Mouse (Mus musculus): ENCODE results near the gene Otub1.
A peak's percentile ranks its signal among the peaks of the same experiment; 100 is the strongest.

DNA sequence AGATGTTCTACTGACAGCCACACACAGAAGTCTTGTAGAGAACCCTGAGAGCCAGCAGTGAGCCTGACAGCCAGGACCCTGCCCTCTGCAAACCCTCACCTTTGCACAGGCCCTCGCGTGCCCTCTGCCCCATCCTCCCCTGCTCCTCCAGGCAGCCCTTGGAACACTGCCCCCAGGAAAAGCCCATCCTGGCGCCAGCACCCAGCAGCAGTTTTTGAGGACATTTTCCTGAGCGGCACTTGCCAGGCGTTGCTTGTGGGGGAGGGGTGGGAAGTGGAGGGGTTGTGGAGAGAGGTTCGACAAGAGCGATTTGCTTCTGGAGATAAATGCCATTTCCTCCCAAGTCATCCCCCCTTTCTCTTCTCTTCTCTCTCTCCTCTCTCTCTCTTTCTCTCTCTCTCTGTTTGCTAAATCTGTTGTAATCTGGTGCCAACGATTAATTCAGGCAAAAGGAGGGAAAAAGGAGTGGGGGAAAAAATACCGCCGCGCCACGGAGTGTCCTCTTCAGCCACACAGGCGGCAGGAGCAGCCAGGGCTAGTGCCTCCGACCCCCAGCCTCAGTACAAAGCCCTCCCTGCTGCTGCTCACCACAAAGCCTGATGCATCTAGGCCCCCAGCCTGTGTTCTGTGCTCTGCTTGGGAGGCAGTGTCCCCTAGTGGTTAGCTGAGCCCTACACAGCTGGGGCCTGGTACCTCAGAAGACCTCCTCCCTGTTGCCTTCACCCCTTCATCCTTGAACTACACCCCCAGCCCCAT, 45.8 kb downstream of the Otub1 start:
- TF ChIP-seq CTCF (IDR thresholded peaks at IDR 0.05; ENCODE audit: low read depth) (peak; percentile 84), EP300 (IDR thresholded peaks at IDR 0.05; ENCODE audit: low read depth) (no peak)

Data from liver, embryonic 14.5 days (tissue).